Mouse (Mus musculus) lung, postnatal 0 days (tissue): ENCODE results near the gene Dcaf10.

Source experiments
- CTCF ChIP-seq: IDR thresholded peaks from 2 replicates; pipeline ENCODE4 v1.5.1; 2016; ENCODE audit warnings: antibody characterized with exemption, mild to moderate bottlenecking
- EP300 ChIP-seq: IDR thresholded peaks from 2 replicates; pipeline ENCODE4 v1.6.1; 2016; ENCODE audit warnings: antibody characterized with exemption, mild to moderate bottlenecking, control low read depth

GRCm38 (mm10) chr4:45412433-45413192 is 70.7 kb downstream of the Dcaf10 start:
- TF ChIP-seq CTCF, result no peak
- no peak for TF ChIP-seq EP300
